Mouse (Mus musculus): ENCODE data around the gene Kif2b. TPM values are rescaled to one million over a fixed set of nuclear protein-coding genes. Genes with fewer than 3 reads are reported as not detected.

Gene Kif2b
- polyA plus RNA-seq (2015; fragmentation: Illumina TruSeq; extraction: RNeasy Lipid Tissue Mini Kit (QIAGEN cat#74804); ENCODE audit: low read depth, low replicate concordance), result not detected

GRCm38 (mm10) chr11:91577317-91577716 lies at the start of gene Kif2b:
Gene Kif2b, minus strand, starts transcription at chr11:91577558.

